Mouse (Mus musculus) G1E-ER4 (cell line): ENCODE data around the gene Fnip2. TPM values are rescaled to one million over a fixed set of nuclear protein-coding genes. Genes with fewer than 3 reads are reported as not detected.

ENCODE experiments used
- GATA1 ChIP-seq: IDR thresholded peaks from one replicate; pipeline ENCODE4 v1.8.0; 2012; ENCODE audit warnings: low read length, inconsistent platforms
- polyA plus RNA-seq: library from polyadenylated mRNA; stranded (reverse); fragments of >175 nt; gene quantifications from 2 replicates; pipeline ENCODE4 v1.2.3, GENCODE M21; 2012

The Fnip2 gene
- polyA plus RNA-seq, 1 experiment = 2.2 TPM

GRCm38 (mm10) chr3:79569351-79569681, 1.7 kb upstream of the Fnip2 start:
- TF ChIP-seq GATA1 = no peak

DNA sequence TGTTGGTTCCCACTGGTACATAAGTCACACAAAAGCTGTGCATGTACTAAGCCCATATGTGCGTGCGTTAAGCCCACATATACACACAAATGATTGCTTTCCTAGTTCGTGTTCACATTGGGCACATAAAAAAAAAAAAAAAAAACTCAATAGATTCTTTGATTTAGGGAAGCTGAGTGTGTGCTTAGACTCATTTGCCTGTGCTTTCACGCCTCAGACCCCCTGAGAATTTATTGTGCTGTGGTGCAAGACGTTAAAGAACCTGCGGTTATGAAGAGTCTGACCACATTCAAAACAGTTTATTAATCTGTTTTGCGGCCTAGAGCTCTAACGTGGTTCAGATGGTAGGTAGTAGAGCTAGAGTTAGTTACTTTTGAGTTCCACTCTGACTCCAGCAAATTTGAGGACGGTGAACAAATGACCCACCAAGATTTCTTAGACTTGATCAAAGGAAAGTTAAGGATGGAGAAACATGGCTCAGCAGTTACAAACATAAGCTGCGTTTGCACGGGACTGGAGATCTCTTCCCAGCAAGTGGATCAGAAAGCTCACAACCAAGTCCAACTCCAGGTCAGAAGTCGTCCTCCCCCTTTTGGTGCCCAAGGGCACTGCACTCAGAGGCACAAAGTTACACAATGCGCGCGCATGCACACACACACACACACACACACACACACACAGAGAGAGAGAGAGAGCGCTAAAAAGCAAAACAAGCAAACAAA, 1.2 kb upstream of the Fnip2 start:
- TF ChIP-seq GATA1 = no peak

GRCm38 (mm10) chr3:79566716-79567691, 592 bp downstream of the Fnip2 start:
- no peak for TF ChIP-seq GATA1

DNA sequence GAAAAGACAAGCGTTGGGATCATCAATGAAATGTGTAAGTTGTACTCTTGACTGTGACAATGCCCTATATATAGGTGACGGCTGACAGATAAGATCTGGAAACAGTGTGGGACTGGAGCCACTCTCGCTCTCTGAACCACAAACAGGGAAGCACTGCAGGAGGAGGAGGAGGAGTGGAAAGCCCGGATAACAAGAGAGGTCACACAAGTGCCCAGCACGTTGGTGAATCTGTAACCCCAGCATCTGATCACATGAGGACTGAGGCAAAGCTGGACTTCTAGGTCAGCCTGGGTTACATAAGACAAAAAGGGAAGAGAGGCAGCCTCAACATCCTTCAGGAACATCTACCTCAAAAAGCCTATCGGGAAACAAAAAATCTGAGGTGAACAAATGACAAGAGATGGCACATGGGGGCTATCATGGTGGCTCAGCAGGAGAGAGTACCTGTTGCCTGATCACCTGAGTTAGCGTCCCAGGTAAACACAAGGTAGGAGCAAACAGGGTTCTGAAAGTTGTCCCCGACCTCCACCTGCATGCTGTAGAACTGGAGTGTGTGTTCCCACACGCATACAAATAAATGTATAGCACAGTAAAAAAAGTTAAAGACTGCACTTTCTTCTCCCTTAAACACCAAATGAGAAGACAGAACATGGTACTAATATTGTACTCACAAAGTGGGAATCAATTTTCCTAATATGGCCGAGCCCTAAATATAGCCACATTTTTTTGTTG, 2.6 kb downstream of the Fnip2 start:
- no peak for TF ChIP-seq GATA1

GRCm38 (mm10) chr3:79563511-79563910, 4.1 kb downstream of the Fnip2 start:
- TF ChIP-seq GATA1 = no peak

DNA sequence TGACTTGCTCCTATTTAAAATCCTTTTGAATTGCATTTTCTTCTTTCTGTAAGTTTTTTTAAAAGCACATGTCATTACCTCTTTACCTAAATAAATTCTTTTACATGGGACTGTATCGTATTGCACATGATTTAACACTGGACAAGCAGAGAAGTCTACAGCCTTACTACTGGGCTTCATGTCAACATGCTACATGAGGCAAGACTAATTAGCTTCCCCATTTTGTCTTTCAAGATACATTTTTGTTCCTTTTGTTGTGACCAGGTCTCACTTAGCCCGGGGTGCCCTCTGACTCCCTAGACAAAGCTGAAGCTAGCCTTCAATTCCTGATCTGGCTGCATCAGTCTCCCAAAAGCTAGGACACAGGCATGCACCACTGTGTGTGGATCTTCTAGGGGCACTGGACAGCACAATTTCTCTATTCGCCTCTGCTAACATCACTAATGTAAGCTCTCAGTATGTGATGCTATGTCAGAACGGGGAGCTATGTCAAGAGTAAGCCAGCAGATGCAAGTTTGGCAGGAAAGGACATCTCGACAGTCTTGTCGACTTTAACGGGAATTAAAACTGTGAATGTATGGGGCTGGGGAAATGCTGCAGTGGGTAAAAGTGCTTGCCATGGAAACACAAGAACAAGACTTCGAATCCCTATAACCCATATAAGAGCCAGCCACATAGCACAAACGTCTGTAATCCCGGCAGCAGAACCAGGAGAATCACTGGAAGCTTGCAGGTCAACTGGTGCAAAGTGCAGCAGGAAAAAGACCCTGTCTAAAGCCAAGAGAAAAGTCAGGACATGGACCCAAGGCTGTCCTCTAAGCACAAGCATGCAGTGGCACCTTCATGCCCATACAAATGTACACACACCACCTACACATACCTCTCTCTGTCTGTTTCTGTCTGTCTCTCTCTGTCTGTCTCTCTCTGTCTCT, 5.5 kb downstream of the Fnip2 start:
- no peak for TF ChIP-seq GATA1

DNA sequence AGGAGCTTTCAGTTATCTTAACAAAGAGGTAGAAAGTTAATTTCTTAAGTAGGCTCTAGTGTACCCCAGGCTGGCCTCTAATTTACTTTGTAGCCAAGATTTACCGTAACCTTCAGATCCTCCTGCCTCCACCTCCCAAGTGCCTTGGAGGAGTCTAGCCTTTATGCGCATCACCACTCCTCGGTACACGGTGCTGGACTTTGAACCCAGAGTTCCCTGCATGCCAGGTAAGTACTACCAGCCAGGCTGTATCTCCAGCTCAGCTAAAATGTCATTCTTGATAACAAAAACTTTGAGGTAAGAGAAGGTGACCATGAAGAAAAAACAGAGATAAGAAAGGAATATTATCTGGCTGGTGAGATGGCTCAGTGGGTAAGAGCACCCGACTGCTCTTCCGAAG, 7.0 kb downstream of the Fnip2 start:
- no peak for TF ChIP-seq GATA1

DNA sequence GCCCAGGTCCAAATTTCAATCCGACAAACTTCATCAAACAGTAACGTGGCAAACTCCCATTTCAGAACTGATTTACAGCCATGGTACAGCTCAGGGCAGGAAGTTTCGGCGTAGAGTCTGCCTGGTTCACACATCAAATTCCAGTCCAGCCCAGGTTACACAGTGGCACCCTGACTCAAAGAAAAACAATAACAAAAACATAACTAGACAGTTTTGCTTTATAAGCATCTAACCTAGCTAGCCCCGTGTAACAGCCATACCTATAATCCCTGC, 7.9 kb downstream of the Fnip2 start:
- no peak for TF ChIP-seq GATA1

DNA sequence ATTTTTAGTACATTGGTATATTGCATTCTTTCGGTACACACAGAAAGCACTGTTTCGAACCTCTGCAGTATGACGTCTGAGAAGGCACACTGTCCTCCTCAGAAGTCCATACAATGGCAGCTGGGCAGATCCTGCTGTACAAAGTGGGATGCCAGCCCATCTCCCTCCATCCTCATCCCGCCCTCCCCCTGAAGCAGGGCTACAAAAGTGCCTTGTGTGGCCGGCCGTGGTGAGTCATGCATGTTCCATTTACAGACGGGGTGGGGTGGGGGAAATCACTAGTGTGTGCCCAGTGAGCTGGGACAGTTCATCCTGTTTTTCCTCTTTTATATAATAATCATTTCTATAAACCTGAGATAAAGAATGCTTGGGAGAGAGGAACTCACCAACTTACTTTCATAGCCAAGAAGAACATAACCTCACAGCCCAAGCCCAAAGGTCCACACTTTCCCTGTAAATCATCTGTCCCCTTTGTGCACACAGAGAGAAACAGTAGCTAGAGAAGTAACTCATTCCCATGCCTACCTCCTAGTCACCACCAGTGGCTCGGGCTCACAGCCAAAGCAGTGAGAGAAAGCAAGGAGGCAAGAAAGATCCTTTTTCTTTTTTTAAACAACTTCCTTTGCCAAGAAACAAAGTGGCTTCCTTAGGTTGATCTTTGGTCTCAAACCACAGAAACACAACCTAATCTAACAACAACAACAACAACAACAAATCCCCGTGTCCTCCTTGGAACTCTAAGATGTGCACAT, 8.4 kb downstream of the Fnip2 start:
- no peak for TF ChIP-seq GATA1

DNA sequence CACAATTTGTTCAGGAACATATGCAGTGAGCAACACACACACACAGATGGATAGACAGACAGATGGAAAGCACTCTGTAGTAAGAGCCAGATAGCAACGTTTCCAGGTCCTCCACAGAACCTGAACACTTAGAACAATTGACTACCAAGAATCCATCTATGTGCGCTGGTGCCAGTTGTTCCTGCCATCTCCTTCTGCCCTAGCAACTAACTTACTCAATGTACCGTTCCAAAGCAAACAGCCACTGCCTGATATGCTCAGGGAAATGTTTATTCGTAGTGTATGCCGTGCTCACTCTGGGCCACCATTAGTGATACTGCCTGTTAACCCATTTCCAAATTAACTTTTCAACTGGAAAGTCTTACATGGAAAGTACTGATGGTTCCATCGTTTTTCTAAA, 12.5 kb downstream of the Fnip2 start:
- no peak for TF ChIP-seq GATA1

DNA sequence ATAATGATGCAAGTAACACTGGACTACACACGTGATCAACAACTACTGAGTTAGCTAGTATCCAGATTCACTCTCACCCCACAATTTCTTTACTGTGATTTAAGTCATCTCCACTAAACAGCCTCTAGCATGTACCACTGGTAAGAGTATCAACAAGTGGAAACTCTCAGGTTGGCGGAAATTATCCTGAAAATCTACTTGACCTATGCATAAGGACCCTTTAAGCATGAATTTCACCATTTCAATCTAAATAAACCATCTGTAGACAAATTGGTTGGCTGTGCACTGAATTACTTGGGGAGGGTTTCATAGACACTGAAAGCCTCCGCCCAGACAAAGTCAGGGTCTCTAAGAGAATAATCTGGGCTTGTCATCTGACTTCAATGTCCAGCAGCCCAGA, 13.8 kb downstream of the Fnip2 start:
- TF ChIP-seq GATA1 = no peak

GRCm38 (mm10) chr3:79551826-79552552, 15.6 kb downstream of the Fnip2 start:
- TF ChIP-seq GATA1 = no peak

- no peak for TF ChIP-seq GATA1
Measured at GRCm38 (mm10) chr3:79549751-79550393, 17.7 kb downstream of the Fnip2 start.
